Mouse (Mus musculus) spleen, adult 12 weeks (tissue): ENCODE results near the gene Slc39a9.

Source experiments
- DNase-seq: peaks from one replicate; pipeline ENCODE4 v3.0.0; 2022; ENCODE audit warnings: low spot score

The Slc39a9 gene

DNA sequence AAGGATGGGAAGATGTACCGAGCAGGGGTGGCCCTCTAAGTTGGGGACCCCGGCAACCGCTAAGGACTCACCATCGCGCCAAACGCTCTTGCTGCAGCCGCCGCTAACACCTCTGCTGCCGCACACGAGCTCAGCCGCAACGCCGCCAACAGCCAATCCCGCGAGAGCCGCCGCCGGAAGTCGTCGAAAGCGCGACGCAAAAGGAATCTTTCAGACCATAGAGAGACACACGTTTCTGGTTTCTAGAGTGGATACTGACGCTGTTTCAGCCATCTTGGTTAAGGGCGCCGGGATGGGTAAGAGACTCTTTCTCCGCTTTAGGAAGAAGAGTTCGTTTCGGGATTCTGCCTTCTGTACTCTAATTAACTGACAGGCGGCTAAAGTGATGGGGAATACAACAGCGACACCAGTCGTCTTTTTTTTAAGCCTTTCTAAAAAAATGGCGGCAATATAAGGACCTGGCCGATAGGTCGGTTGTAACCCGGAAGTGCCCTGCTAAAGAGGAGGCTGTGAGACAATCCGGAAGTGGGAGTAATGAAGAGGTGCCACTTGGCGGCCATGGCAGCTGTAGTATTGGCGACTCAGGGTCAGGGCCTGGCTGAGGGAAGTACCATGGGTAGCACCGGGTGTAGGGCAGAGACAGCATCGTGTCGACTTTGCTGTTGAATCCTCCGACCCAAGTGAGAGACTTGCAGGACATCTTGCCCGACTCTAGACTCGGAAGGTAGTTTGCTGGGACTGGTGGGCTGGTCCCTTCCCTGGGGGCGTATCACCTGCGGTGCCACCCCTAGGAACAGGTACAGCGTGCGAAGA is at the start of gene Slc39a9, which contains the start of gene Erh:
Gene Slc39a9 (plus strand): TSS at position 191 of the 813 bp plus-strand sequence.
Gene Erh (minus strand): TSS at position 649 of the 813 bp plus-strand sequence.
- DNase-seq, result peak; percentile 92

DNA sequence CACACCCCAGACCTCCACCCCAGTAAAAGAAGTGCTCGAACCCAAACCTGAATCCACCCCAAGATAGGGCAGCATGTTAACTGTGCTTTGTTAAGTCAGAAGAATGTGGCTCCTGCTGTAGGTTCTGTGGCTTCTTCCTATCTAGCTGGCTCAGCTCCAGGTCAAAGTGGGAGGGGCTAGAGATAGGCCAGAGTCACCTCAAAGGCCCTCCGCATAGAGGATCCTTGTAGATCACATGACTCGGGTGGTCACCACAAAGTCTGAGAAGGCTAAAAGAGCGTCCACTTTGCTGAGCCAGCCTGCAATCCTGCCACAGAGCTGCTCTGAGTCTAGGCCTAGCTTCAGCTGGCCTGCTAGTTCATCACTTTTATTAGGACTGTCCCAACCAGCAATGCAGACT is 49.5 kb upstream of the Slc39a9 start:
- DNase-seq, result peak; percentile 25

DNA sequence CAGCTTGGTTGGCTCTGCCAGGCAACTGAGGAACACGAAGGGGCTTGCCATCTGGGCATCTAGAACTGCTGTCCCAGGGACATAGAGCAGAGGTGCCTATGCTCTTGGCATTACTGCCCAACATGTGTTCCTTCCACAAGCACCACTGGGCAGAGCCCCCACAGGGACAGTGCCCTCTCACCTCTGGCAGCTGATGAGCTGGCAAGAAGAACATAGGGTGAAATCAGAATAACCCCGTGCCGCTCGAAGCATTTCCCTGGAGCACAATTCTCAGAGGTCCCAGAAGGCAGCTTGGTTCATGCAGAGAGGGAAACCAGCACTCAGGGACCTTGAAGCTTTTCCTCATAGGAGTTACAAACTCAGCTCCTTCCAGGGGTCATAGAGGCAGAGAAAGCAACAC is 48.9 kb upstream of the Slc39a9 start:
- DNase-seq, result no peak

DNA sequence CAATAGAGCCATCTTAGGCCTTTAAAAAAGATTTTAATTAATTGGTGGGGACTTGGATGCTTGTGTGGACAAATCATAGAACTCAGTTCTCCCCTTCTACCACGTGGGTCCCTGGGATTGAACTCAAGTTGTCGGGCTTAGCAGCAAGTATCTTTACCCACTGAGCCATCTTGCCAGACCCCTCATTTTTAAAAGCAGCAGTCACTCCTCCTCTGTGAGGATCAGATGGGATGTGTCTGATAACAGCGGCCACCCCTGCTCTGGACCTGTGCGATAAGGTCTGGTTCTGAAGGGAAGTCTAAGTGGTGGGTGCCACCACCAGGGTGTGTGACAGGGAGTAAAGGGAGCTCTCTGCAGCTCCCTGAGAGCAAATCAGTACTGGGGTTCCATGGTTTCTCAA is 48.1 kb upstream of the Slc39a9 start:
- no peak for DNase-seq

DNA sequence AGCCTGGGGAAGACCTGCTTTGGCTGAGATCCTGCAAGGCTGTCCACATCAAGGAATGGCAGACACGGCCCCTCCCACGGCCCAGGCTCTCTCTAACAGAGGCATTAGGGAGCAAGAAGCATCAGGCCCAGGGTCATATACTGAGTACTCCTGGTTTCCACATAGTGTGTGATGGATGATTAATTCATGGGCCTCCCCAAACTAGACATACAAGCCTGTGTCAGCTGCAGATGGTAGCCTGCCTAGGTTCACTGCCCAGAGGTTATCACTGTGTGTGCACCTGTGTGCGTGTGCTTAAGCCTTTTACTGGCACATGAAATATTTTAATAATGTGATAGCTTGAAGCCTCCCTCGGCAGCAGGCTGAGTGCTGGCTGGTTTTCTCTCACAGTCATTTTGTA is 47.7 kb upstream of the Slc39a9 start:
- no peak for DNase-seq

DNA sequence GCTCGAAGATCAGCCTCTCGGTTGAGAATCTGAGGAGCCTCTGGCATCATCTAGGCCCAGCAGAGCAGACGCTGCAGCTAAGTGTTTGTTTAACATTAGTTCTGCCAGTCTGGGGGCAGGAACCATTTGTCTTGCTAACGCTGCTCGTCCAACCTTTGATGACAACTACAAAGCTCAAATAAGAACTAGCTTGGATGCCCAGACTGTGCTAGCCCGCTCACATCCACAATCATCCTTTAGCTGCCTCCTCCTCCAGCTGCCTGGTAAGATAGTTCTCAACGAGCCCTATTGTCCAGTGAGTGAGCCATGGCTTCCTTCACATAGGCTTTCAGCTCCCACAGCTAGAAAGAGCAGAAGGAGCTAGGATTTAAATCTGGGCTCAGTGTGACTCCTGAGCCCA is 45.4 kb upstream of the Slc39a9 start:
- DNase-seq, result no peak

DNA sequence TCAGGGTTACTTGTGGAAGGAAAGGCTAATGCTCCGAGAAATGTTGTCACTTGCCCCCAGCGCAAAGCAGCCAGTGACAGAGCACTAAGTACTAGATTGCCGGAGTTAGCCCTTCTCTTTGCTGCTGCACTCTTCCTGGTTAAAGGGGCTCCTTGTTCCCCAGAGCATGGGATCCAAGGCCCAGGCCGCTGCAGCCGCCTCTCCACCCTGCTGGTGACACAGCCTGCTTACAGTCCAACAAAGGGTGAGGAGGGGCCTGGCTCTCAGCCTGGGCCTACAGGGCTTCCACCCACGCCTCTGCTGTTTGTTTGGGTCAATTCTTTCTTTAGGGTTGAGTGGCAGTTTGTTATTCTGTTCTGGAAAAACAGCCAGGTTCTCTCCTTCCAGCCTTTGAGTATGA is 44.9 kb upstream of the Slc39a9 start:
- no peak for DNase-seq

DNA sequence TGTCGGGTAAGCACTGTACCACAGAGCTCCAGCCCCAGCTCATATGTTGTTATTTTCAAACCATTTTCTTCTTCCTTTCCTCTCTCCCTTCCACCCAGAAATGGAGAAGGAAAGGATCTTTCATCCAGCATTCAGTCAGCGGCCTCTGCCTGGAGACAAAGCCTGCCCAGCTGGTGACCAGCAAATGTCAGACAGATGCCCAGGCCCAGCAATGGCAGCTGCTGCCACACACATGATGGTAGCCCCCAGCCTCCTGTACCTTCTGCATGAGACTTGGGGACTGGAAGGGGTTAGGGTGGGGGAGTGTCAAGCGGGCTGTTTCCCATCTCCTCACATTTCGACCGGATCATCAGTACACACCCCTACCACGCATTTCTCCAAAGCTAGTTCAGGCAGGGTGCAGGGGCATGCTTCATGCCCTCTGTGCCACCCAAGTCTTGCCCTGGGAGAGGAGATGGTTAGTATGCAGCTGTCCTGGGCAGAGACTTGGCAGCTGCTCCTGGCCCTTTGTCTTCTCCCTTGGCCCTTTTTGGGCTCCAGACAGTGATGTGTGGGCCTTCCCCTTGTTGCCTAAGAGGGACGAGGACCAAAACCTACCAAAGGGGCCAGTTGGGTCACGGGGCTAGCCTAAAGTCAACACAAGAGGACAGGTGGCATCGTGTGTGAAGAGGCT is 42.0 kb upstream of the Slc39a9 start:
- no peak for DNase-seq

DNA sequence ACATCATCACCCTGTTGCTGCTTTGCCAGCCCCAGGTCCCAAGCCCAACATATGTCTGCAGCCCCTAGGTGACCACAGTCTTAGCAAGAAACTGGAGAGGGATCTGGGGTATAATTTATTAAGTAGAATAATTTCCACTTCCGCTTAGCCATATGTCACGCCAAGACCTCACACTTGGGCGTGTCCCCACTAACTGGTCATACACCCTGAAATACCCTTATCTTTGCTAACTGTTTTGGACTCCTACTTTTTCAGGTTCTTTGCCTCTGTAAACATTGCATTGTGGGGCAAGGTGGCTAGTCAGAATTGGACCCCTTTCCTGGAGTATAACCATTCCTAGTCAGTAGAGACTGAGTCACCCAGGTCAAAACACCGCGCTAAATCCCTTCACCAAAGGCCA is 41.3 kb upstream of the Slc39a9 start:
- DNase-seq, result no peak

DNA sequence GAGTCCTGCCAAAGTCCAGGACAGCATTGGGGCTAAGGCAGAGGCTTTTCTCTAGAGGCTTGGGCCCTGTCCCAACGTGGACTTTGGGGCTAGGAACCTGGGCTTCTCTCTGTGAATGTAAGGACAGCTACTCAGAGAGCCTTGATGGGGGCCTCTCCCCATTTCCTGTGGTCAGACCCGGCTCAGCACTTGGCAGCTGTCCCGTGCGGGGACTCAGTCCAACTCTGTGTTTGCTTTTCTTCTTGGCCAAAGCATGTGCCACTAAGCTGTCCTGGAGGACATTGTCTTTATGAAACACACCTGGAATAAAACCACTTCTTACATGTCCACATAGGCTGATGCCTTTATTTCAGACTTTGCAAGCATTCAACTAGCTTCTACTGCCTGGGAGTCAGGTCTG is 40.1 kb upstream of the Slc39a9 start:
- no peak for DNase-seq

DNA sequence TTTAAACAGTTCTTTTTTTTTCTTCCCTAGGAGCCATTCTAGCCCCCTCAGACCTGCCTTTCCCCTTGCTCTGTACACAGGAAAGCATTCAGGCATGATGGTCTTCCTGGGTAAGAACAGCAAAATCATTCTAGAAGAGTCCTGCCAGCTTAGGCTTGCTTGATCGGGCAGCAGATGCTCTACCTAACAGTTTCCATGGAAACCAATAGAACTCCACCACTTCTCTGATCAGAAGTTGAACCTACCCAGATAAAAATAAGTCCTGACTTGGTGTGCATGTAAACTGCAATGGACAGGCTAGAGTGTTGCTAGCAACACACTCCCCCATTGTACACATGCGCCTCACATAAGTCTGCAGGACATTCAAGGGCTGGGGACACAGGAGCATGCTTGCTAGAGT is 39.5 kb upstream of the Slc39a9 start:
- no peak for DNase-seq

DNA sequence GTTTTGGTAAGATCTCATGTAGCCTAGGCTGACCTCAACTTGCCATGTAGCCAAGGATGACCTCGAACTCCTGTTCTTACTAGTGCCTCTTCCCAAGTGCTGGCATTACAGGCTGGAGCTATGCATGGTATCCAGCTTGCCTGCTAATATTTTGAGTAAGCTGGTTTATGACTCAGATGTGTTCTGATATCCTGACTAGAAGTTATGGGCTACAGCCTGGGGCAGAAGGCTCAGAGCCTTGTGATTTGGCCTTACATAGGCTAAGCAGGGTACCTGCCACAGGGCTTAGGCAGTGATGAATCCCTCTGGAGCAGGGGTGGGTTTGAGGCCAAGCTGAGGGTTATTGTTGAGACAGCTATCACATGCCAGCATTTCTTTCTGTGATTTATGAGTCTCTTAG is 35.1 kb upstream of the Slc39a9 start:
- DNase-seq, result no peak

DNA sequence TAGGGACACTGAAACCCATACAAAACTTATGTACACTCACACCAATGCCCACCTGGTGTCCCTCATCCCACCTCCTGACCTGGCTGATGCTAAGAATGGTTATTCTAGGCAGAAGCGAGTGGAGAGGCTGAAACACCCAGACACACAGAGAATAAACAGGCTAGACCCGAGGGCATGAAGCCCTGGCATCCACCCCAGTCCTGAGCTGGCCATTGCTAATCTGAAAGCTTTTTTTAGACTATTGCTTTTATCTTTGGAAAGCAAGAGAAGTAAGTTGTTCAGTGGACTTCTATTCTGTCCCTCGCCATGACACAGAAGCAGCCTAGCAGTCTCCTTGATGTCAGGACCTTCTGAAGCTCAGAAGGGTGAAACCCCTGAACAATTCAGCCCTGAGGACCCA is 33.8 kb upstream of the Slc39a9 start:
- DNase-seq, result no peak

DNA sequence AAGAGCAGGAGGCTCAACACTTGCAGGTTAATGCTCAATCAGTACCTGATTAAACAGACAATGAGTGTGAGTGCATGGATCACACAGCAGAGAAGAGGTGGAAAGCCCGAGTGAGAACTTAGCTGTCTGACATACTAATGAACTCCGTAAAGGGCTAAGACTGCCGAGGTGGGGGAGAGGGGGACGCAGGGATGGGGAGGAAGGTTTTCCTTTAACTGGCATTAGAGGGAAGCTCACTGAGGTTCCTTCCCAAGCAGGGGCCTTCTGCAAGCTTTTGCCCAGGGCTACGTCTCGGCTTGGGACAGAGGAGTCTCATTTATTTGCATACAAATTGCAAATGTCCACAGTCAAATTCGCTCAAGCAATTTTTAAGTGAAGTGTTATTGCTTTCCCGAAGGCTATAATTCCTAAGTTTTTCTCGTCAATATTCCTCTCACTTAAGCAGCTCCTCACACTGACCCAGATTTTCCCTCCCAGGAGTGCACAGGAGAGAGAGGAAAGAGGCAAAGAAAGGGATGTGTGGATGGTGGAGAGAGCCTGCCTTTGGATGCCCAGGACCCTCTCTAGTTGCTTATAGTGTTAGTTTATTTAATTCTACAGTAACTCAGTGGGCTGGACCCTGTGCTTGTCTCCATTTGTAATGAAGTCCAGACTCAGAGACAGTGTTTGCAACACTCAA is 31.4 kb upstream of the Slc39a9 start:
- DNase-seq, result no peak

DNA sequence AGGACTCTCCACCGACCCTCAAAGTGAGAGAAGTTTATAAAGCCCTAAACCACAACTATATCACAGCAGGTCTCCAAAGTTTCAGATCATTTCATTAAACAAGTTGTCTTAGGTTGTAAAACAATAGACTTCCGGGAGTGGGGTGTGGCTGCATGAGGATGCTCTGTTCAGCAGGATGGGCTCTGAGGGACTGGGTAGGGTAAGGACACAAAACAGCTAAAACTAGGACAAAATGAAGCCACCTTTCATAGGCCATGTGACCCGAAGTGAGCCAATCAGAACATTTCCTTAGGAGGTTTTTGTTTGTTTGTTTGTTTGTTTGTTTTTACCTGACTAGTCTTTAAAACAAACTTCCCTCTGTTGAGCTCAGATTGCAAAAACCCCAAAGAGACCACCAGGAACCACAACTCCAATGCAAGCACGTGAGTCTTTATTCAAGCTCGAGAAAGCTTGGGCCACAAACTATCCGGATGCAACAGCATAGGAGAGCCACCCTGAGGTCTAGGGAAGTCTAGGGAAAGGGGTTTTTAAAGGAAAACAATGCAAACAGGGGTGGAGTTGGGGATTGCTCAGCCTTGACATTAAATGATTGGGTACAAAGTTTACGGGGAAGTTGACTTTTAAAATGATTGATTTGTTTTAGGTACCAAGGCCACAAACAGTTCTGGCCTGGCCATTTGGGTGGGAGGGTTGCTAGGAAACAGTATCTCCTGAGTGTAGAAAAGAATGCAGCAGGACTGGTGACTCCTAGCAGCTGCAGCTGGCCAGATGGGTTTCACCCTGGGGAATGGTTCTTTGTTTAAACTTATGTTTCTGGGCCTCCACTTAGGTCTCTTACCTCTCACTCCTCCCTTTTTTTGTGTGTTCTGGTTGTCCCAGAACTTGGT is 28.1 kb upstream of the Slc39a9 start:
- no peak for DNase-seq

DNA sequence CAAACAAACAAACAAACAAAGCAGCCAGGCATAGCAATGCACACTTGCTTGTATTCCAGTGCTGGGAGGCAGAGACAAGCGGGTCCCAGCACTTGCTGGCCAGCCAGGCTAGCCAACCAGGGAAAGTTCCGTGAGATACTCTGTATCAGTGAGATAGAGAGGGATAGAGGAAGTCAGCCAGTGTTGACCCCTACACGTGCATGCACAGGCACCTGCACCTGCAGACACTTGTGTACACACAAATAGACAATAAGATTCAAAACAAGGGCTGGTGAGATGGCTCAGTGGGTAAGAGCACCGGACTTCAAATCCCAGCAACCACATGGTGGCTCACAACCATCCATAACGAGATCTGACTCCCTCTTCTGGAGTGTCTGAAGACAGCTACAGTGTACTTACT is 23.2 kb upstream of the Slc39a9 start:
- no peak for DNase-seq

DNA sequence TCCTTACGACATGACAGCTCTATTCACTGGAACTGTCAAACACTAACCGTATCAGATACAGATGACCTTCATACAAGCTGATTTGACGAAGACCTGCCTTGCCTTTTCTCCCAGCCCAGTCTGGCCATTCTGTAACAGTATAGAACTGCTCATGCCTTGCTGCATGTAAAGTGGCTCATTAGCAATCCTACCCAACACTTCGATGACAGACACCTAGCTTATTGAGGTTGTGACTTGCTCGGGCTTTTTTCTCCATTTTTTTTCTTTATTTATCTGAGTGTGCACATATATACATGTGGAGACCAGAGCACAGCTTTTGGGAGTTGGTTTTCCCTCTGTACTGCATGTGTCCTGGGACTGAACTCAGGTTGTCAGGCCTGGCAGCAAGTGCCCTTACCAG is 11.9 kb upstream of the Slc39a9 start:
- DNase-seq, result no peak

DNA sequence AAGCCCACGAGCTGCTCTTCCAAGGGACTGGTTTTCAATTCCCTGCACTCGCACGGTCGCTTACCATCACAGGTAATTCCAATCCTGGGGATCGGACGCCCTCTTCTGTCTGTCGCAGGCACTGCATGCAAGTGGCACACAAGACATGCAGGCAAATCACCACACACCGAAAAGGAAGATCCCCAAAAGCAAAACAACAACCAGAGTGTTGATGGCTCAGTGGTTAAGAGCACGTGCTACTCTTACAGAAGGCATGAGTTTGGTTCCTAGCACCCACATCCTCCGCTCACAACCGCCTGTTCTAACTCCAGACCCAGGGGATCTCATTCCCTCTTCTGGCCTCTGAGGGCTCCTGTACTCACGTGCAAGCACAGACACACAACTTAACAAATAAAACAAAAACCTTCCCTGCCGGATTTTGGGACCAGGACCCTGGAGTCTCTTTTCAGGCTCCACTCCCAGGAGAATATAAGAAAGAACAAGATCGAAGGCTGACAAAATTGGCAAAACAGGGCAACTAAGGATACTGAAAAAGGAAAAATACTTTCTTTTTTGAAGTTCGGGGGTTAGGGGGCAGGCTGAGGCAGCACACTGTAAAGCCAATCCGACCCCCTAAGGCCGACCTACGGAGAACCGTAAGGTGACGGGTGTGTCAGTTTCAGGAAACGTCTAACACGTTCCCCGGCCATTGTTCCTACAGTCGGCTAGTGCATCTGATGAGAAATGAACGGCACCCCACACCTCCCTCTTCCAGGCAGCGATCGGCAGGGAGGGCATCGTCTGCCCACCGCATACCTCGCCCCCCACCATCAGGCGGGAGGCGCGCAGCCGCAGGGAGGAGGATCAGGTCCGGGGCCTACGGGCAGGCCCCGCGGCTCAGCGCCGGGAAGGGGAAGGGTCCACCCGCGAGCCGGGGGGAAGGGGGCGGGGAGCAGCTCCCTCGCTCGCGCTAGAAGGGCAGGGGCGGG is 674 bp upstream of the Slc39a9 start:
- DNase-seq, result peak; percentile 74

DNA sequence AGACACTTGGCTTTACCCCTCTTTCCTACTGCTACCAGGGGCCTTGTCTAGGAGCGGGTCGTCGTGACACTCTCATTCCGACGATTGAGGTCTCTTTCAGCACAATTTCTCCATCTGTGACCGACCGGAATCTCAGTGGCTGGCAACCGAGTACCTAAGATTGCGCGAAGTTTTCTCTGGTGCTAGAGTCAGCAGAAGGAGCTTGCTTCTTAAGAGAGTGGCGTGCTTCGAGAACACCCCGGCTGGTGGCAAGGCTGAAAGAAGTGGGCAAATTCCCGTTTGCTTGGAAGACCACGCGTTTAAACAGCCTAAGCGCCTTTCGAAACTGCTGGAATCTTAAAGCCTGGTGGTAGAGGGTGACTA is 804 bp downstream of the Slc39a9 start:
- no peak for DNase-seq

DNA sequence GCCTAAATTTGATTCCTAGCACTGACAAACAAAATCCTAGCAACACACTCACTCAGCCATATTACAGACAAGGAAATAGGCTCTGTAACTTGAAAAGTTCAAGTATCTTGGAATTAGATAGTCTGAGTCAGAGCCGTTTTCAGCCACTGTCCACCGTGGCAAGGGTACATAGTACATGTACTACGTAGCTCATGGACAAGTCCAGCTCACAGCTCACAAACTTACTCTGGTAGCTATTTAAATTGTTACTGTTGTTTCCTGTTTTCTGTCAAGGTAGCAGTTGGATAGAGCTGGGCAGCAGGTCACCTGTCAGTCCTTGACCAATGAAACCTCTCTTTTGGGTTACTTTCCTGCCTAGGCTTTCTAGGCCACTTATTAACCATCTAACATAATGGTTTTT is 2.7 kb downstream of the Slc39a9 start:
- DNase-seq, result no peak
